Mouse (Mus musculus) layer of hippocampus, postnatal 36 days (tissue): ENCODE results near the gene Egr2. TPM values are rescaled to one million over a fixed set of nuclear protein-coding genes. Genes with fewer than 3 reads are reported as not detected.

ENCODE experiments used
- DNase-seq, 2 experiments: peaks; one replicate each; pipeline ENCODE4 v3.0.0; 2022
- total RNA-seq, 2 experiments: library from RNA; stranded (reverse); gene quantifications; 2 replicates each; pipeline ENCODE4 v1.2.3; 2021

Egr2 gene
- total RNA-seq, result 1 to 10 TPM; 1.8 to 4.0 TPM

DNA sequence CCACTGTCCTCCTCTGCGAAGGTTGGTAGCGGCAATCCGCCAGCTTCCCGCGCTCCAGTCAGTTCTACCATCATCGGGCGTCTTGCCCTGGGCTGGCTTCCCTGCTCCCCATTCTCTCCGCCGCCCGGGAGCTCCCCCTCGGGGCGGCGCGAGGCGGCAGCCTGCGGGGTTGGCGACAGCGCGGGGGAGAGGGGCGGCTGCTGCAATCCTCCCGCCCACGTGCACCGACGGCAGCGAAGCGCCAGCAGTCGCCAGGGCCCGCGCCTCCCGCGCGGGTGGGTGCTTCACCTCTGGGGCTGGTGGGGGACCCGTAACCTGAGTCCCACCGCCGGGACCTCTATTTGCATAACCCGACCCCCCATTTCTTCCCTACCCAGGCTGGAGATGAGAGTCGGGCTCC lies at the start of gene Egr2:
Egr2 (plus strand) TSS at position 220 of the 400 bp plus-strand sequence.
- DNase-seq, result peak in 1 of 2 experiments; percentile 16

DNA sequence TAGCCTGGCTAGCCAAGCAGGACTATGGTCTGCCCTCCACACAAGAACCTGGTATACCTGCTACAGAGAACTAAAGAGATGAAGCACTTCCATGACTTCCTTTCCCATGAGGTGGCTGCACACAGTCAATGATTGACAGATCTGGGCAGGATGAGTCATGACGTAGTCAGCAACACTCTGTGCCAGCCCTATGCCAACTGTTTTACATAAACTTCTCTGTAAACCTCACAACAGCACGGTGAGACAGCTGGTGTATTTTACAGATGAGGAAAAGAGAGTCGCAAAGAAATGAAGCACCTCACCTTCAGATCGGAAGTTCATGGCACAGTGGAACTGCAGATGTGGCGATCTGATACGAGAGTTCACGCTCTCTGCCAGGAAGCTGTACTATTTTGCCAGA lies 47.8 kb upstream of the Egr2 start:
- DNase-seq, result peak; percentile 20 to 34

DNA sequence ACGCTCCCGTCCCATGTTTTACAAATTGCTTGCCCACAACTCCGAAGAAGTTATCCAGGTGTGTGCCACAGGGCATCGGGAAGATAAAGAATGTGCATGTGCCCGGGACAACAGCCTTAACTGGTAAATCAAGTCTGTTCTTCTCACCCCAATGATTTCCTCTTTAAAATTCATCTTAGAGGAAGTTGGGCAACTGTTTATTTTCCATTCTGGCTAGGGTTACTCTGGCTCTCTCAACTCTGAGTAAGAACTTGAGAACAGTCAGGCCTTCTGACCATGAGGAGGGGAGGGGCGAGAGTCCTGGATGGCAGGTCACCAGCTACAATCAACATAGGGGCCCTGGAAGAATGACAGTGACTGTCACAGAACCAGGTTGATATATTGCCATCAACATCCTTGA lies 45.4 kb upstream of the Egr2 start:
- DNase-seq, result no peak

DNA sequence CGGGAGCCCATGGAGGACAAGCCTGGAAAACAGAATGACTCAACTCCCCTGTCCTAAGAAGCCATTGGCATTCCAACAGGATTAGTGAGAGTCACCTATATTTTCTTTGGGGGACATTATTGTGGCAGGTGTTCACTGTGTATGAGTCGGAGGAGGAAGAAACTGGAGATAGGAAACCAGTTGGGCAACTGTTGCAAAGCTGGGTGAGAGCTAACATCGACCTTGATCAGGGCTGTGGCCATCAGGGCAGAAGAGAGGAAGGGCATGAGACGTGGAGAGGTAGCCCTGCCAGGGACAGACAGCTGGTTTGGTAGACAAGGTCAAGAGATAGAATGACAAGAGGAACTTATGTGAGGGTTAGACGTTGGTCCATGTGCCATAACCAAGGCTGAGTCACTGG lies 44.6 kb upstream of the Egr2 start:
- no peak for DNase-seq

DNA sequence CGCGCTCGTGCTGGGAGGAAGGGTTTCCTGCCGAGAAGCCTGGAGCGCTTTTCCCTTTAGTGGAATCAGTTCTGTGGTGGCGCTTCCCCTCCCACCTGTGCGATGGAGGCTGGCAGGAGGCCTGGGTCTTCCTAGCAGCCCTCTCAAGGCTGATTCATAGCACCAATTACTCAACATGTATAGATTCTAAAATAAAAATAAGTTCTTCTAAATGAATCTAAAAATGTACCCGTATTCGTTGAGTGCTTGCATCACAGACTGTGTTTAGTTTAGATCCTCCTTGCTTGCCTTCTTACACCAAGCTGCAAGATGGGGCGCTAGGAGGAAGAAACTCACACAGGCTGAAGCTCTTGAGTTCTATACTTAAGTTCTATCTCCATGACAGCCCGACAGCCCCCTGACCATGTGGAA lies 43.1 kb upstream of the Egr2 start:
- DNase-seq, result peak; percentile 27 to 34

DNA sequence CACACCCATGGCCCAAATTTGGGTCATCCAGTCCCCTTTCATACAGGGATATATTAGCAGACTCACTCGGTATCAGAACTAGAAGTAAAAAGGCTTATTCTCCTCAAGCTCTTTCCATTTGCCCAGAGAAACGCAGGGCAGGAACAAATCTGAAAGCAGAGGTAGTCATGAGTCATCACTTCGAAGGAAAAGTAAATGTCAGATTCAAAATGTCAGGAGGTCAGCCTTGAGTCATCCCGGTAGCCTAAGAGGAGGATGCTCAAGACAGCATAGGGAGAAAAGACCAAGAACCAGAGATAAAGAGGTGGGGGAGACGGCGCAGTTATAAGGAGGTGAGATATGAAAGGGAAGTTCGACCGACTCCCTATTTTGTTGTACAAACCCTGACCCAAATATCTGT lies 41.7 kb upstream of the Egr2 start:
- DNase-seq, result no peak

DNA sequence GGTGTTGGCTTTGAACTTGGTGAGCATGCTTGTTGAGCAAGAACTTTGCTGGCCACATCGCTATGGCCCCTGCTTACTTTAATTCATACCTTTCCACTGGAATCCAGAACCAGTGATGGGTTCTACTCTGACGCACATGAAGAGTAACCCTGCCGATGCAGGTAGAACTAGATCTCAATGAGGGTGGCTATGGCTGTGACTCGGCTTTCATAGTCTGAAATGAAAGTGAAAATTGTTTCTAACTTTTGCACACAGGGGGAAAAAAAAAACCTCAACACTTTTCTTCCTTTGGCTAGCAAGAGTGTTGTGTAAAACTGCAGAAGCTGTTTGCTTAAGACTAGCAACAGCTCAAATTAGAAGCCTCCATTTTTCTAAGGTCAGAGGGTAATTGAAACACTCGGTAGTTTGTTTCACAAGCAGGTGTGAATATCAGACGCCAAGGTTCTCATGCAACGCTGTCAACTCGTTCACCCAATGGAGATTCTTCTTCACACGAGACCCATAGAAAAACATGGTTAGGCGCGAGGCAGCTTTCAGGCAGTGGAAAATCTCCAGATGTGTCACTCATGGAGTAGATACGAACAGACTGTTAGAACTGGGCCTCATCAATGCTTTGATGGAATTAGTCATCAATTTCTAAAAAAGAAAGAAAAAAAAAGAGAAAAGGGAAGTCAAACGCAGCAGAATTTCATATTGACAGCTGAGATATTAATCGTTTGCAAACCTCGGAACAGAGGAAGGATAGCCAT lies 38.0 kb upstream of the Egr2 start:
- DNase-seq, result no peak

DNA sequence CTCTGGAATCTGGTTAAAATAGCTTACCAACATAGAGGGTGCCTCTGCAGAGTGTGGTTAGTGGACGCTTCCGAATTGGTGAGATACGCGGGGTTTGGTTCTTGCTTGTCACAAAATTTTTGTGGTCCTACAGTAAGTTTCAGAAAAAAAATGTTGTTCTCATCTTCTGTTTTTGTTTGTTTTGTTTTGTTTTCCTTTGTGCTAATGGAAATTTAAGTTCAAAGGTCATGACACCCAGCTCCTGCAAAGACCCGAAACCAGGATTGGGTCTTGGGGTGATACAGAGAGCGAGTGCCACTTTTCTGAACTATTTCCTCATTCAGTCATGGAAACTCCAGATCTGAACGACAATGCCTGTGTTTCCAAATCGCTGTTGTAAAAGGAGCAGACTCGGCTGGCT lies 37.3 kb upstream of the Egr2 start:
- no peak for DNase-seq

DNA sequence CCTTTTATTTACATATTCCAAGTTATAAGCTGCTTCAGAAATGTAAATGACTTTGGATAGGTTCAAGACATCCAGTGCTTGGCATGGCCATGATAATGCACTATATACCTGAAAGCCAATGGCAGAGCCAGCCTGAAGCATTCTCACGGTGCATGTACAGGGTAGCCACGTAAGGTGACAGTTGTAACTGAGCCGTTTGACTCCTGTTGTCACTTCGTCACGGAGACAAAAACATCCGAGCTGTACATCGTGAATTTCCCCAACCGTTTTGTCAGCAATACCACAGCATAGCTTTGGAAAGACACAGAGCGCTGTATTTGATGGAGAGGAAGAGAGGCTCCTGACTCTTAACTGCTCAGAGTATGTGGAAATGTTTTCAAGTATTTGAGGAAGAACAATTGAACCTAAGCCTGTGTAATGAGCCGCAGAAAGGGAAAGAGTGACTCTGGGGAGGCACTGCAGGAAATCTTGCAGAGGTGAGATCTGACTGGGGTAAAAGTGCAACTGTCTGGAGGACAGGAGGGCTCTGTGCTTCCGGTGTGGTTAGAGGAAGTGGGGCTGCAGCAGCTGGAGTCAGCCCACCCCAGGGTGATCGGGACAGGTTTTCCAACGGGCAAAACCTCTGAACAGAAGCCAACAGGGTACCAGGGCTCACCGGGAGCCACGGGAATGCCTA lies 31.8 kb upstream of the Egr2 start:
- DNase-seq, result no peak

DNA sequence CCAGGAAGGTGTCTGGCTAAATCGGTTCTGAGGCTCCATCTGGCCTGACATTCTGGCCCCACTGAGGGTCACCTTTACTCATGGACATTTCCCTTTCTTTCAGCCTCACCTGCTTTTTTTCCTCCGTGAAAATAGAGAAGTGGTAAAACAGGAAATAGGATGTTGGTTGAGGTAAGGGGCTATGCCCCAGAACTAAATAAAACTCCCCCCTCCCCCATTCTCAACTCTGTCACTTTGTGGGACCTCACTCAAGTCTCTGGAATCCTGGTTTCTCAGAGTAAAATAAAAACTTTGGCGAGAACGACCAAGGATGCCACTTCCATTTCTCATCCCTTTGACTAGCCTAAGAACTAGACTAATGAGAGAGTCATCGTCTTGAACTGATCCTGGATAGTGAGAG lies 31.2 kb upstream of the Egr2 start:
- no peak for DNase-seq

DNA sequence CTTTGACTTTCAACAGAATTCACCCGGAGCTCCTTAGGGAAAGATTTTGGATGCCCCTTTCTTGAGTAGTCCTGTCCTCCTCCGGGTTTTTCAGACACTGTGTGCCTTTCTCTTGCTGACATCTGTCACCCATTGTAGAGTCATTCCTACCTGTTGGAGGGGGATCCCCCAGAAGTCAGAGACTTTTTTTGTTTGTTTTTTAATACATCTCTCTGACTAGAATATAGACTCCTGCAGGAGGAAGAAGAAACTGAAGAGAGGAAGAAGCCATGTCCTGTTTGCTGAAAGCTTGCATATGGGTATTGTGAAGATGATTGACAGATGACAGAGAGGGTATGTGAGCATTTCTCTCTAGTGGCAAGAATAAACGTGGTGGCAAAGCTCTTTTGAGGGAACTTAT lies 30.0 kb upstream of the Egr2 start:
- DNase-seq, result no peak

DNA sequence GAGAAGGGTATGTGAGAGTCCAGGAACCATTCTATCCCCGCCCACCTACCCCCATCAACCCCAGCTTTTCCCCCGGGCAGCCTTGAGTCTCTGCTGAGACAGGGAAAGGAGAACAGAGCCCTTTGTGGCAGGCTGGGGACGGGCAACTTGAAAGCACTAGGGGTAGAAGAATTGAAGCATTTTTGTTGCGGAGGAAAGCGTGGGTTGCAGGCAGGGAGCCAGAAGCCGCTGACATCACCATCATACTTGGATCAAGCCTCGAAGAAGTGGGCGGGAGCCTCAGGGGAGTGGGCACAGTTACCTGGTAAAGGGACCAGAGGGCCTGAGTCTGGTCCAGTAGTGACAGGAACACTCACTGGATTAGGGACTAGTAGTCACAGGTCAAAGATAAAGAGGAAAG lies 23.1 kb upstream of the Egr2 start:
- DNase-seq, result peak; percentile 11 to 24

DNA sequence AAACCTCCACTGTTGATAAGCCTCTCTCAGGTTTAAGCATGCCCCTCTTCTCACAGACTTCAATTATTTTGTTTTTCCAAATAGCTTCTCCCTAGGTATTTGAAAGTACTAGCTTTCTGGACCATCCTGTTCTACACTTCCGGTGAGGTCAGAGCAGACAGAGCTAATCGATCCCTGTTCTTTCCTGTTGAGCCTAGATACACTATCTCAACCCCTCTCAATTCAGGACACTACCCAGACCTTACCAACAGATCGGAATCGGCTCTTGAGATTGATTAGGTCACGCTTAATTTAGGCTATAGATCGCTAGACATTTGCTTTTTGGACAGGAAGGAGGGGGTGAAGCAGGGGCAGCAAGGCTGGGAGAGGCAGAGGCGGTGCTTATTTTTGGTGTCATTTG lies 22.4 kb upstream of the Egr2 start:
- DNase-seq, result no peak

DNA sequence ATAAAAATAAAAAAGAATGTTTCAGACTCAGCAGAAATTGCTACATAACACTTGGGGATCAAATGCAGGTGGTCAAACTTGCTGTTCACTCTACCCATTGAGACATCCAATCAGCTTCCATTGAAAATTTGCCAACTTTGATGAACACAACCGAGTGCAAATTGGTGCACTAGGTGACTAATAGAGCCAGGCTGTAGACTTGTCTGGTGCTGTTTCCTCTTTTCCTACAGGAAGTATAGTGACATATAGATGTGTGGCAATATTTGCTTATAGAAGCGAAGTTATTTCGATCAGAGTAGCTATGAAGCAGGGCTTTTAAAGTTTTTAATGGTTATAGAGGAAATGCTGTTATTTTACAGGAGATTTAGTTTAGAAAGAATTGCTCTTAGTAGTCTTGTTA lies 16.5 kb upstream of the Egr2 start:
- DNase-seq, result no peak

DNA sequence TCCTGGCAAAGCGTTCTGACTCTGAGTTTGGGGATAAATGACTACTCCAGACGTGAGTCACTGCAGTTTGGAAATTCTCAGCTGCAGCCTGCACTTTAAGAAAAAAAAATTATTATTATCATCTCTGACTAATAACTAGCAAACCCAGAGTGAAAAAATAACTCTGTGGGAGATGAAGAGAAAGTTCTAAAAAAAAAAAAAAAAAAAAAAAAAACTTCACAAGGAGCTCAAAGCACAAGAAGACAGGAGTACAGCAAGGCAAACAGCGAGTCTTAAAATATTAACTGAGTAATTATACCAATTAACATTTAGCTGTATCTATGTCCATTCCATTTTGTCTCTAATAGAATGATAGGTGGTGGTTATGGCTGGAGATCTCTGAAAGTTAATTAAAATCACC lies 11.1 kb upstream of the Egr2 start:
- no peak for DNase-seq

DNA sequence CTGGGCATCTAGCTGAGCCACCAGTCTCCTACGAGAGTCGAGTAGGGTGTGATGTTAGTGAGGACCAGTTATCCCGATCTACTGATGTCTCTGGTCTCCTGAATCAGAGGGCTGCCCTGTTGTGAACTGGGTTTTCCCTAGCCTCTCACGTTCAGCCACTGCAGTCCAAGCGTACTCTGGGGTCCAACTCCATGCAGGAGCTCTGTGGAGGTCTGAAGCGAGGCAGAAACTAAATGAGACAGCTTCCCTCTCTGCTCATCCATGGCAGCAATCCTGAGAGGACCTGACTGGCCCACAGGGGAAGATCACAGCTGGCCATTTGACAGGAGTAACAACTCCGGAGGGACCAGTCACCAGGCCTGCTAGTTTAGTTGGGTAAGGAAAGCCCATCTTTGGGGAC lies 10.6 kb upstream of the Egr2 start:
- DNase-seq, result no peak

DNA sequence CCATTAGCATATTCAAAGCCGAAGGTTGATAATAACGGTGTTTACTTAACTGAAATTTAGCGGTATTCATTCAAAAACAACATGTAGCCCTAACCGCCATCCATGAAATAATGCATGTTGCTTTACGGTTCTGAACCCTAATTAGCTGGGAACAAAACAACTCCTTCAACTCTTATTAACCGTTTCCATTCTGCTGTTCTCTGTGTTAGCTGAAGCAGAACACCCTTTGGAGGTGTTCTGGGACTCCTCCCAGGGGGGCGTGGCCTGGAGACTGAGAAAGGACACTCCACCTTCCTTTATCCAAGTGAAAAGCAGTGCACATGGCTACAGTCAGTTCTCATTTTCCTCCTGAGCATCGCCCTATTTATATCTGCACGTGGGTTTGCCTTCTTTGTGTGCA lies 8.8 kb upstream of the Egr2 start:
- no peak for DNase-seq

DNA sequence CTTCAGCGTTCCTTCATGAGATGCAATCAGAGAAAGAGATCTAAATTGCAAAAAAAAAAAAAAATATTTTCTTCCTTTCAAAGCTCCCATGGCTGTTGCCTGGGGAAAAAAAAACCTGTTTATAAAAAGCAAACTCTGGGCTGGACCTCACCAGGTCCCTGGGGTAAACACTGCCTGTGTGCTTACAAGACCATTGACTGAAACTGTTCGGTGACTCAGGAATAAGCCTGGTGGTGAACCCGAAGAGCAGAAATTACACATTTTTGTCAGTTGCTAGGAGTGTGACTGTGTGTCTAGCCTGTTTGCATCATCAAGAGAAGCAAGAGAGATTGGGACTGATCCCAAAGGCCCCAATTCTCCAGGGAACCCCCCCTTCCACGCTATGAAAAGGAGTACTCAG lies 5.5 kb upstream of the Egr2 start:
- no peak for DNase-seq

DNA sequence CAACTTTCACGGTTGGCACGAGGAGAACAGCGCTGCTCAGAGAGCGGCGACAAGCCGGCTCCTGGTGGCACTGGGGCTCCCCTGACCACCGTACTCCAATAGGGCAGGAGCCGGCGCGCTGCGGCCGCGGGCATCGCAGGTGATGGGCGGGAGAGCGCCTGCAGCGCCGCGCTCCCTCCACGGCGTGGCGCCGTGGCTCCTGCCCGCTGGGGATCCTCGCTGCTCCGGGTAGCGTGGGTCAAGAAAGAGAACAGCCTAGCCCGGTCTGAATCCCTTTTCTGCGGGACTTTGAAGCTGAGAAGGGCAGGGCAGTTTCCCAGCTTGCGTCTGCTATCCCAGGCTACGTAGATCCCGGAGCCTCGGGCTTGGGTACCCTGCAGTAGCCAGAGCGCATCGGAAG lies 697 bp downstream of the Egr2 start:
- DNase-seq, result peak; percentile 64 to 66

DNA sequence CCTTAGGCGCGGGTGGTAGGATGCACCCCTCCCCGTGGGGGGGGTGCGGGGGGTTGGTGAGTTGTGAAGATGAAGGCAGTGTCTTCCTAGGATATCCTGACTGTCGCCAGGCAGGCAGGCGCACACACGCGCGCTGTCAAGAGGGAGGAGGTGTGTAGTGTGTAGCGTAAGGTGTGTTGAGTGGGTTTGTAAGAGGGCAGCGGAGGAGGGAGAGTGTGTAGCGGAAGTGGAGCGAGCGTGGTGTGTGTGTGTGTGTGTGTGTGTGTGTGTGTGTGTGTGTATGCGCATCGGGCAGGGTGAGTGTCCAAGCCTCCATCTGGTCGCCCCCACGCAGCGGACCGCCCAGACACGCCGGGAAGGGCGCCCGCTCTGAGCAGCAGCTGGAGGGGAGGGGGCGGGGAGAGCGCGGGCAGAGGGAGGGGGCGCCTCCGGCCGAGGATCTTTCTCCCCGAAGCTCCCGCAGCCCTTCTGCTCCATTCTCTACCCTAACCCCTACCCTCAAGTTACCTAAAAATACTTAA lies 1.4 kb downstream of the Egr2 start:
- DNase-seq, result peak in 1 of 2 experiments; percentile 35

DNA sequence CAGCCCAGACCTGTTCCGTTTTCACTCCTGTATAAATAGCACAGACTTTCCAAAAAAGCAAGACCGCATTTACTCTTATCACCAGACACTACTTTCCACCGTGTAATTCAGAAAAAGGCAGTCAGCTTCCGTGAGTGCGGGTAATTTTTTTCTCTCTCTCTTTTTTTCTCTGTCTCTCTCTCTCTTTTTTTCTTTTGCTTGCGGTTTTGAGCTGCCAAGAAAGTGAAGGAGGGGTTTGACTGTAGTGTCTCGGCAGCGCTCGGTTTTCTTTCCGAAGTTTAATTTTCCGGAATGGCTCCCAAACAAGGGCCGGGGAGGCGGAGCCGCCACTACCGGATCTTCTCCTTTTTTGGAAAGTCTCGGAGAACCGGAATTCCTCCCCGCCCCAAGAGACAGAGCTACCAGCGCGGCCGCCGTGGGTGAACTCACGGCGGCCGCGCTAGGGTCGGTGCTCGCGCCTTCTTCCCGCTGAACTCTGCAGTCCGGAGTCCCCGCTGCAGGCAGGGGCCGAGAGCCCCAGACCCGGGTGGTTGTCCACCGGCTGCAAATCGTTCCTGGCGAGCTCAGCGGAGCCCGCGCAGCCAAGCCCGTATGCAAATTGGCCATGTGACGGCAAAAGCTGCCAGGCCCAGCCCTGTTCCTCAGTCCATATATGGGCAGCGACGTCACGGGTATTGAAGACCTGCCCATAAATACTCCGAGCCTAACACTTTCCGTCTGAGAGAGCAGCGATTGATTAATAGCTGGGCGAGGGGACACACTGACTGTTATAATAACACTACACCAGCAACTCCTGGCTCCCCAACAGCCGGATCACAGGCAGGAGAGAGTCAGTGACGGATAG lies 2.1 kb downstream of the Egr2 start:
- peak; percentile 88 for DNase-seq

DNA sequence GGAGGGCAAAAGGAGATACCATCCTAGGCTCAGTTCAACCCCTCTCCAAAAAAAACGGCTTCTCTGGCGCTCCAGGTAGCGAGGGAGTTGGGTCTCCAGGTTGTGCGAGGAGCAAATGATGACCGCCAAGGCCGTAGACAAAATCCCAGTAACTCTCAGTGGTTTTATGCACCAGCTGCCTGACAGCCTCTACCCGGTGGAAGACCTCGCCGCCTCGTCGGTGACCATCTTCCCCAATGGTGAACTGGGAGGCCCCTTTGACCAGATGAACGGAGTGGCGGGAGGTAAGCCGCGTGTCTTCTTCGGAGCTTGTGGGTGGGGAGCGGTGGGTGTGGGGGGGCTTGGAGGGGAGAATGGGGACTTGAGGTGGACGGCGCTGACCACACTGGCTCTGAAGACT lies 2.8 kb downstream of the Egr2 start:
- no peak for DNase-seq
